Mouse (Mus musculus): ENCODE measurements around the gene Tmem53.
A peak's percentile ranks its signal among the peaks of the same experiment; 100 is the strongest.

Tmem53 gene

DNA sequence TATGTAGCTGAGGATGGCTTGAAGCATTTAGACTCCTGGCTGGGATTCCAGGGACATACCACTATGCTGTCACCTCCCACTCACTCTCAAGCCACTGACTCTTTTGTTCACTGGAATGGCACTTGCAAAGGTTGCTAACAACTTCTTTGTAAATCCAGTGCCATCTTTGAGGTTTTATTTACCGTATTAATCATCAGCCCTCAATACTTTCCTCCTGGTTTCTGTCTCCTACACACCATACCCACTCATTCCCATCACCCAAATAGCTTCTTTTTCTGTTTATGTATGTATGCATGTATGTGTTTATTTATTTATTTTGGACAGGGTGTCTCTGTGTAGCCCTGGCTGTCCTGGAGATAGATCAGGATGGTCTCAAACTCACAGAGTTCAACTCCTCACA lies 769 bp upstream of the Tmem53 start:
- no peak for DNase-seq (ENCODE audit: inconsistent age in 2 of 2, low spot score in 1 of 2)

DNA sequence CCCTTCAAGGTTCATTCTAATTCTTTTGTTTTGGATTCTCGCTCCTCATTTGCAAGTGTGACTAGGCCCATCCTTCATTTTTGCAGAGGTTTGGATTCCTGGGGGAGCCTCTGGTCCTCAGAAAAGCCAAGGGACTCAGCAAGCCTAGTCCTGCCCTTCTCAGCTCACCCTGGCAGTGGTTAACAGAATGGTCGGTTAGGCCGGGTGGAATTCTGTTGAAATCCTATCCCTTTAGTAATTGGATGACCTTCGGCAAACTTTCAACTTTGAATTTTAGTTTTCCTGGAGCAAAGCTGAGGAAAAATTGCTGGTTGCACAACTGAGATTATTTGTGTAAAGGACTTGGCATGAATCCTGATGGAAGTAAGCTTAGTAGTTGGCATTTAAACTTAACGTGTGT lies 600 bp downstream of the Tmem53 start:
- DNase-seq (ENCODE audit: inconsistent age in 2 of 2, low spot score in 1 of 2): peak; percentile 67 to 94

DNA sequence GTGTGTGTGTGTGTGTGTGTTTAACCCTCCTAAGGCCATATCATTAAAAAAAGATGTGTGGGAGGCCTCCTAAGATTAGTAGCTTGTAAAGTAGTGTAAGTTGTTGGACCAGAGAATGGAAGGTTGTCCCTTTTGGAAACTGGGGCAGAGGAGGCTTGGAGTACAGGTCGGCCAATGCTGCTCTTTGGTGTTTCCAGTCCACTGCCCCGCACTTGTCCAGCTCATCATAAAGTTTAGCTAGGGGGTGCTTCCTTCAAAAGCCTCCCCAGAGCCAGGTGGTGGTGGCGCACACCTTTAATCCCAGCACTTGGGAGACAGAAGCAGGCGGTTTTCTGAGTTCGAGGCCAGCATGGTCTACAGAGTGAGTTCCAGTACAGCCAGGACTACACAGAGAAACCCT lies 1.0 kb downstream of the Tmem53 start:
- no peak for DNase-seq (ENCODE audit: inconsistent age in 2 of 2, low spot score in 1 of 2)

DNA sequence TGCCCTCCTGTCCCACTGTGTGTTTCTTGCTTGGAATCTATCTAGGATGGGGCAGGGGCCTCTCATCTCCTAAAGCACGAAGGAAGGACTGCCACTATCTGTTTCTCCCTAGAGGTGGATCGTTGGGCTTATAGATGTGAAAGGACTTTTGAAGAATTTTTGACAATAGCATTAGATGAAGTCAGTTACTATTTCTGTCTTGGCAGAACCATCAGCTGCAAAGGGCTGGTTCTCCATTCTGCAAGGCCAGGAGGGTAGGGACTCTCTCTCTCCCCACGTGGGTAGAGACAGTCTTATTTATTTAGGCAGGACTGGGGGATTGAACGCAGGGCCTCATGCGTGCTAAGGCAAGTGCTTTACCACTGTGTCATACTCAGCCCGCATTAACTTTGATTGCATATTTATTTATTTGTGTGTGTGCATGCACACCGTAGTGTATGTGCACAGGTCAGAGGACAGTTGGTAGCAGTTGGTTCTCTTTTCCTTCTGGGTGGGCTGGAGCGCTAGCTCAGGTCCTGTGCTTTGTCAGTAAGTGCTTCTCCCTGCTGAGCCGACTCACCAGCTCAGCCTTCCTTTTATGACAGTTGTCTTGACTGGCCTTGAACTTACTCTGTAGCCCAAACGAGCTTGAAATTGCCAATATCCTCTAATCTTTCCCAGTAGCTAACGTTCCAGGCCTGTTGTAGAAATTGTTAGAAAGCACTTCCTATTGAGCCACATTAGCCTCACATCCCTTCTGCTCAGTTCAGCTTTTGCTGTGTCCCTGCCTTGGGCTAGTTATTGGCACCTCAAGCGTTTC lies 1.7 kb downstream of the Tmem53 start:
- DNase-seq (ENCODE audit: inconsistent age in 2 of 2, low spot score in 1 of 2): peak; percentile 56 to 87

DNA sequence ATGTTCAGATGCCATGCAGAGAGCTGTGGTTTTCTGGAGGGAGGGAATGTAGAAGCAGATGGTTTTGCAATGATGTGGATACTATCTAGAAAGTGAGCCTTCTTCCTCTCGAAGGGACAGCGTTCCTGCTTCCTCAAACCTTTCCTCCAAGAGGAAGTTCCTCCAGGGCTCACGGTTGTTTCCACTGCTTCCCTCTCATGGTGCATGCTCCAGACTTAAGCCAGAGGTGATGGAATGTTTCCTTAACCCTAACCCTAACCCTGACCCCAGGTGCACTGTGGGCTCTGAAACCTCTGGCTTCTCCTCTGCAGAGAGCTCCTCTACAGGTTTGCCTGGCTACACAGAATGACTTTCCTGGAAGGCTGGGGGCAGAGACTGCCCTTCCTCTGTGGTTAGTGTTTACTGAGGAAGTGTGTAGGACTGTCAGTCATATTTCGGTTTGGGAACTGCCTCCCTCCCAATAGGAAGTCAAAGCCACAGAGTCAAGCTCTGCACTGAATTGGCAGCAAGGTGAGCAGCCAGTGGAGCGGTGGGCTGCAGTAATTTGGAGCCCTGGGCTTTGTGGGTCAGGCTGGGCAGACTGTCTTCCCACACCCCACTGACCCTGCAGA lies 2.4 kb downstream of the Tmem53 start:
- no peak for DNase-seq (ENCODE audit: inconsistent age in 2 of 2, low spot score in 1 of 2)

DNA sequence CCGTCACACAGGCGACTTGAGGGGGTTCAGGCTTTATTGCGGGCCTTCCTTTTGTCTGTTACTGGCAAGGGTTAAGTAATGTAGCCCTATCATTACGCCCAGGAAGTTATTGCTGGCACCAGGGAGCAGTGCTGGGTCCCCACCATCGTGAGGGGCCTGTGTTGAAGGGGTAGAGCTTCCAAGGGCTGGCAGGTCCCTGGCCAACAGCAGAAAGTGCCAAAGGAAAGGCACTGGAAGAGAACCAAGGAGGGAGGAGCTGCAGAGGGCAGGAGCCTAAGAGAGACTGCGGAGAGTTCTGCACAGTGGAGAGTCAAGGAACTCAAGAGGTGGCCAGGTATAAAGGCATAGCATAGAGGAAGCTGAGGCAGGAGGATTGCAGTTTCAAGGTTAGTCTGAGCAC lies 2.9 kb downstream of the Tmem53 start:
- peak in 1 of 2 experiments; percentile 78 for DNase-seq (ENCODE audit: inconsistent age in 2 of 2, low spot score in 1 of 2)

DNA sequence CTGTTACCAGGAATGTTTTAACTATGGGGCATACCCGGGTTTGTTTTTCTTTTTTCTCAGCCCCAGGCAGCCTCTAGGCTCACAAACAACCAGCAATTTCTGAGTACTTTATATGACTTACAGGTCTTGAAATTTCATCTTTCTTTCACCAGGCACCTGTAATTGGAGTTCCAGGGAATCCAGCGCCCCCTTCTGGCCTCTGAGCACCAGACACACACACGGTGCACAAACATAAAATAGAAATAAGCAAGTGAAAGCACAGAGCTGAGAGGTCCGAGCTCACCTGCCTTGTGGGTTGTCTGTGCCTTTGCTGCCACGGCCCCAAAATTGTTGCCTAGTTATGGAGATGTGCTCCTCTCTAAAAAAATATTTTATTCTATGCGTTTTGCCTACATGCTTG lies 8.2 kb downstream of the Tmem53 start:
- DNase-seq (ENCODE audit: inconsistent age in 2 of 2, low spot score in 1 of 2): peak in 1 of 2 experiments; percentile 45

DNA sequence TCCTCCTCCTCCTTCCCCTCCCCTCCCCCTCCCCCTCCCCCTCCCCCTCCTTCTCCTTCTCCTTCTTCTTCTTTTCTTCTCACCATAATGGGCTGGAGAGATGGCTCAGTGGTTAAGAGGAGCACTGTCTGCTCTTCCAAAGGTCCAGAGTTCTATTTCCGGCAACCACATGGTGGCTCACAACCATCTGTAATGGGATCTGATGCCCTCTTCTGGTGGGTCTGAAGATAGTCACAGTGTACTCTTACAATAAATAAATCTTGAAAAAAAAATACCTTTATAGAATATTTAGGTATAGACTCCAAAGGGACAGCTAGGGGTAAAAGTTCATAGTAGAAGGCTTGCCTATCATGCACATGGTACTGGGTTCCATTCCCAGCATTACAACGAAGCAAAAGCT lies 9.5 kb downstream of the Tmem53 start:
- DNase-seq (ENCODE audit: inconsistent age in 2 of 2, low spot score in 1 of 2): no peak

DNA sequence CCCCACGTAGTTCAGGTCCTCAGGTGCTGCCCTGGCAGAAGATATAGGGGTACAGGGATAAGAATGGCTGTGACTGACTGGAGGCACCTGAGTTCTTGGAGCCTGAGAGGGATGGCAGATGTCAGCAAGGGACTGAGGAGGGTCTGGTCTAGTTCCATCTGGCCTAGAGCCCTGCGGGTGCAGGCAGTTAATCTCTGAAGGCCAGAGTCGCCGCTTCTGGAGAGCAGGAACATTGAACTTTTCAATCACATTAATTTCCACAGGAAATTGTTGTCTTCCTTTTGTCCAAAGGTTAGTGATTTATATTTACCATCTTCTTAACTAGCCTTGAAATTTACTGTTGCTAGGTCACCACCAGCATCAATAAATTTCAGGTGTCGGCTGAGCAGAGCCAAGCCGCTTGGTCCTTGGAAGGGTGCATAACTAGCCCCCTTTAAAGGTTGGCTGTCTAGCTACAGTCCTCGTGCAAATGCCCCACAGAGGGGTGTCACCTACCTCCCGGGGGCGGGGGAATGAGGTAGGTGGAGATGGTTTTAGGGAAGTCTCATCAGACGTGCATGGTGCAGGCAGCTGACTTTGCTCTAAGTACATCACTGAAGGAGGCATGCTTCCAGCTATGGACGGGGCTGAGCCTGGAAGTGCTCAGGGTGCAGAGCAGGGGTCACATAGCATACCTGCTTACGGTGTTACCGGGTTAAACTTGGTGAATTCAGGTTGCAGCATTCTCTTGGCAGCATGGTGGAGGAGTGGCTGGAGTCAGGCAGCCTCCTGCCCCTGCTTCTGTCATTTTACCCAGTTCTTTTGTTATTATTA lies 10.6 kb downstream of the Tmem53 start:
- DNase-seq (ENCODE audit: inconsistent age in 2 of 2, low spot score in 1 of 2): peak; percentile 80 to 89

DNA sequence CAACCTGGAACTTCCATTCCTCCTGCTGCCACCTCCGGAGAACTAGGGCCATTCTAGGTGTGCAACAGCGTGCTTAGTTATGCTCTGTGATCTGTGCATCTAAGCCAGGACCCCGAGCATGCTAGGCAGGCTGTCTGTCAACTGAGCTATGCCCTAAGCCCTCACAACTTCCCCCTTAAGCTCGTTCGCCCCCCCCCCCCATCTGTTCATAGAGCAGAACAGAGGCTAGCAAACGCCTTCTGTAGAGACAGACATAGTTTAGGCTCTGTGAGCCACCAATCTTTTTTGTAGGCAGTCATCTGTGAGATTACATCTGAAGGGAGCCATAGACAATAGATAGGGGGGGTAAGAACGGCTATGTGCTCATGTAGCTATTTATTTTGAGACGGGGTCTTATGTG lies 11.2 kb downstream of the Tmem53 start:
- no peak for DNase-seq (ENCODE audit: inconsistent age in 2 of 2, low spot score in 1 of 2)

DNA sequence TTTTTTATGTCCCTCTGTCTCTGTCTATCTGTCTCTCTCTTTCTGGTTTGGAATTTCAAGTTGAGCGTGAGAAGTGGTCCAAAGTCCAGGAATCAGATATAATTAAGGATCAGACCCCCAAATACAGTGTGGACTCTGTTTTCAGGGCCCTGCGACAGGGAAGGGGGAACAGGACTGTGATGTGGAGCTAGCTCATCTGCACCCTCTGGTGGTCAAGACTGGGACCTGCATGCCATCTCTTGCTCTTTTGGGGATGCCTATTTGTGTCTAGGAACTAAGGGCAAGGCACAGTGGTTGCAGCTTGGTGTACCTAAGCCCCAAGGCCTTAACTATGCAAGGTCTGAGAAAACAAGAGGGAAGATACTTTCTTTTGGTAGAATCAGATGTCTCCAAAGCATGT lies 15.5 kb downstream of the Tmem53 start:
- peak; percentile 75 to 93 for DNase-seq (ENCODE audit: inconsistent age in 2 of 2, low spot score in 1 of 2)

DNA sequence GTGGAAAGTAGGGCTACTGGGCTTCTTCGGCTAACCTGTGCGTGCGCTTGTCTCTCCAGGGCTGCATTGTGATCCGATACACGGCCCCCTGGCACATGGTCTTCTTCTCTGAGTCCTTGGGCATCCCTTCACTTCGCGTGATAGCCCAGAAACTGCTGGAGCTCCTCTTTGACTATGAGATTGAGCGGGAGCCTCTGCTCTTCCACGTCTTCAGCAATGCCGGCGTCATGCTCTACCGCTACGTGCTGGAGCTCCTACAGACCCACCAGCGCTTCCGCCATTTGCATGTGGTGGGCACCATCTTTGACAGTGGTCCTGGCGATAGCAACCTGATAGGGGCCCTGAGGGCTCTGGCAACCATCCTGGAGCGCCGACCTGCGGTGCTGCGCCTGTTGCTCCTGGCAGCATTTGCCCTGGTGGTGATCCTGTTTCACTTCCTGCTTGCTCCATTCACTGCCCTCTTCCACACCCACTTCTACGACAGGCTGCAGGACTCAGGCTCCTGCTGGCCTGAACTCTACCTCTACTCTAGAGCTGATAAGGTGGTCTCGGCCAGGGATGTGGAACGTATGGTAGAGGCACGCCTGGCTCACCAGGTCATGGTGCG lies 16.2 kb downstream of the Tmem53 start:
- DNase-seq (ENCODE audit: inconsistent age in 2 of 2, low spot score in 1 of 2): peak in 1 of 2 experiments; percentile 39

DNA sequence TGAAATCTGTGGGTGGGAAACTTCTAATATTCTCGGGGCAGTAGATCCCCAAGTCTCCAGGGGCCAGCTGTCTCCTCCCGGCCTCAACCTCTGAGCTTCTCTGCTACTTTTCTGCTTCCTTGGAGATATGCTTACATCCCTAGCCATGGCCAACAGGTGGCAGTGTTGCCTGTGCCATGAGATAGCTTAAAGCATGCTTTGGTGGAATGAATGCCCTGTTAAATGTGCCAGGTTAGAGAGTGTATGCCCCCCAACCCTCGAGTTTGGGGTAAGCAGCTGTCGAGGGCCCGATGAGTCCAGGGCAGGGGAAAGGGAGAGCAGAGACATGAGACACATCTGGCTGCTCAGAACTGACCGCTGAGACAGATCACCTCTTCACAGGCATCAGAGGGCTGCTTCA lies 18.5 kb downstream of the Tmem53 start:
- DNase-seq (ENCODE audit: inconsistent age in 2 of 2, low spot score in 1 of 2): peak; percentile 80 to 91

DNA sequence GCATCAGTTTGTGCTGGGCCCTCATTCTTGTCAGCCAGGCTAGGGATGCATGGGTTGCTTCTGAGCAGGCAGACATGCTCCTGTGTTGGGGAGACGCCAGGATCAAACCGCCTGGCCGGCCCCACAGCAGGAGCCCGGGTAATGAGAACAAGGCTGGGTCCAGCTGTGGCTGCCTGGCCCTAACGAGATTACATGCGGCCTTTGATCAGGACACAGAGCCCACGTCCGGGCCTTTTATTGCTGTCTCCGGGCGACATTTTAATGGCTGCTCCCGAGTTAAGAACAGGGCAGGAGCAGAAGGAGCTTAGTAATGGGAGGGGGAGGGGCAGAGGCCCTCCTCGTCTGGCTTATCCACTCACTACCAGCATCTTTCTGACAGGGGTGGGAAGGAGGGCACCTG lies 20.7 kb downstream of the Tmem53 start:
- peak in 1 of 2 experiments; percentile 52 for DNase-seq (ENCODE audit: inconsistent age in 2 of 2, low spot score in 1 of 2)

DNA sequence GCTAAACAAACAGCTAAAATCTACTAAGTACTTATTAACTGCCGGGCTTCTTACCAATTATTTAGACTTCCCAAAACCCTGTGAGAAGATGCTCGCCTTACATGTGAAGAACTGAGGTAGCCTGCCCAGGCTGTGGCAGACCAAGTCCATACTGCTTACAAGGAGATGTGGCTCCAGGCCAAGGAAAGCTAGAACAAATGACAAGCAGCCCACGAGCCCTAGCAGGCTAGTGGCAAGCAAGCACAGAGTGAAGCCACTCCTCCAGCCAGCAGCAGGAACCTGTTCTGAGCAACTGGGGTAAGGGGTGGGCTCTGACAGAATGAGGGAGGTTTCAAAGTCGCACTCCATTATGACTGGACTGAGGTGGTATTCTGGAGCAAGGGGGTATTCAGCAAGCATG lies 23.0 kb downstream of the Tmem53 start:
- DNase-seq (ENCODE audit: inconsistent age in 2 of 2, low spot score in 1 of 2): no peak

DNA sequence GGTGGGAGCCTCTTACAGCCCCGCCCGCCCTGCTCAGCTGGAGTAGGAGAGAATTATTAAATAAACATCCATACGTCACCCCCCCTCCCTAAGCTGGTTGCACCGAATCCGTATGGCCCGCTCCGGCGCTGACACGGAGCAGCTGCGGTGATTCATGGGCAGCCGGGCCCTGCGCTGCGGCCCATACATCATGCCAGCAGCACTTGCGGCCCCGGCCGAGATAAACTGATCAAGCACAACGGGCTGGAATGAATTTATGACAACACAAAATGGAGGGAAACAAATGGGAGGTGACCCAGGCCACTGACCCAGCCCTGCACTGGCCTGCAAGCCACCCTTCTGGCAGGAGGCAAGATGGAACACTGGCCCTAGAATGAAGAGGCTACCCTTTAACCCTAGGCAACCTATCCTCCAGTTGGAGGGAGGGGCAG lies 24.5 kb downstream of the Tmem53 start:
- peak; percentile 71 to 79 for DNase-seq (ENCODE audit: inconsistent age in 2 of 2, low spot score in 1 of 2)

DNA sequence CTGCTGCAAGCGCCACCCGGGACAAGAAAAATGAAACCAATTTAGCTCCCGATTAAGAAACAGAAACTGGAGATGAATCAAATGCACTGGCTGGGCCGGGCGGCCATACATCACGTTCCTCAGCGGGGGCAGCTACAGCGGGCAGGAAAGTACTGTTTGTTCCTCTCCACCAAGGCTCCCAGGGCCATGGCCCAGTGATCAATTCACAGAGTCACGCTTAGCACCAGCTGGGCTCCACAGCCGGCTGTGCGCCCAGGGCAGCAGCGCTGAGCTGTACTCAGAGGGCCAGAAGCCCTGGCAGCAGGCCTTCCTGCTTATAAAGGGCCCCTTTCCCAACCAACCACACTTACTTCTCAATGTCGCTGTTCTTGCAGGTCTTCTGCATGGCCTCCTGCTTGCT lies 25.3 kb downstream of the Tmem53 start:
- peak; percentile 84 to 89 for DNase-seq (ENCODE audit: inconsistent age in 2 of 2, low spot score in 1 of 2)

DNA sequence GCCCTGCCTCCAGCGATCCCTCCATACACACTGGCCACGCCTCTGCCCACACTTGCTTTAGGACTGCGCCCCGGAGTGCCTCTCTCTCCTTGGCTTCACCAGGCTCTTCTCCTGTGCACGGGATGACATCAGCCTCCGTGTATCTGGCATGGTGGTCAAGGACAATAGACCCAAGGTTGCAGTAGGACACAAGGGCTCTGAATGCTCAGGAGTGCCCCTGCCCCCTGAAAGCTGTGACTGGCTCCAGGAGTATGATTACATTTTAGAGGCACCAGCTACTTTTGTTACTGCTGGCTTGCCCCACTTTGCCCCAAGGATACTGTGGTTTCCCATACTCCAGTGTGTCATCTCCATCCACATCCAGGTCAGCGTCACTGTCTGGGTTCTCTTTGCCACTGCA lies 25.9 kb downstream of the Tmem53 start:
- peak; percentile 87 to 91 for DNase-seq (ENCODE audit: inconsistent age in 2 of 2, low spot score in 1 of 2)

DNA sequence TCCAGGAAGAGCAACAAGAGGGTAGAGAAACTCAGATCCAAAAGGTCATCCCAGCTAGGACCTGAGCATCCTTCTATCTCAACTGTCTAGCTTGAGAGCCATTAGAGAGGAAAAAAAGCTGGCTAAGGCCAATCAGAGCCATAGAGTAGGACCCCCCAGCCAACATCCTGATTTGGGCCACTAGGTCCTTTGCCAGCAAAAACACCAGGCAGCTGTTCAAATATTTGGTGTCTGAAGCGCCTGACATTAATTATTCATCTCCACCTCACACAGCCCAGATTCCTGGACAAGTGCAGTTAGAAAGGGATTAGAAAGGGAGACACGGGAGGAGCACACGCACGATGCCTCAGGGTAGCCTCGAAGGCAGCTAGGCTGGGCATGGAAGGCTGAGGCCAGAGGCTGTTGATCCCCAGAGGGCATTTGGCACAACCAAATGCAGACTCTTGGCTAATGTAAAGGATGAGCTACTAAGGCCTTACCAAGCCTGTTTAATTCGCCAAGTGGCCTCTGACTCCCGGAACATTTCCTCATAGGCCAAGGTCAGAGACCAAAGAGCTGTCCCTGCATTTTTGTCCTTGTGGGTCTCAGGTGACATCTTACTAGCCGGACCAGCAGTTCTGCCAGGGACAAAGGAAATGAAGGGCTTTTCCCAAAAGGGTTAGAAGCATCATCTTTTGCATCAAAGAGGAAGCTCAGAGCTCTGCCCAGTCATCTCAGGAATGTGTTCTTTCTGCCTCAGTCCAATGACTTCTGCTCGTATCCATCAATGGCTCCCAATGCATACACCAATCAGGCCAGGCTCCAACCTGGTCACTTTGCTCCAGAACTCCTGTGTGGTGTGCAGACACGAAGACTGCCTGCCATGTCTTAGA lies 26.9 kb downstream of the Tmem53 start:
- DNase-seq (ENCODE audit: inconsistent age in 2 of 2, low spot score in 1 of 2): peak; percentile 61 to 87

DNA sequence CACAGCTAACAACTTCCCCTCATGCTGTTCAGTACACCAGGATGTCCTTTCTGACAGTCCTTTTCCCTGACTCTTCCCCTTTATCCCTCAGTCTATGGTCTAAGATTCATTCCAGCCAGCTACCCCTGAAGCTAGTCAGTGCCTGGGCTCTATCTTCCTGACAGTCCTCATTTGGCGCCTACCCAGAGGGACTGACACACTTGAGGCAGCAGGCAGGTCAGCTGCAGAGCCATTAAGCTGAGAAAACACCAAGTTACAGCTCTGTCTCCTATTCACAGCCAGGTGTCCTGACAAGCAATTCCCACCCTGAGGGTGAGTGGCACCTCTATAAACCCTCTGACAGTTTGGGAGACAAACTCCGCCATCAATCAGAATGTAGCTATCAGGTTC lies 27.5 kb downstream of the Tmem53 start:
- DNase-seq (ENCODE audit: inconsistent age in 2 of 2, low spot score in 1 of 2): peak in 1 of 2 experiments; percentile 71
